Mouse (Mus musculus) cortical plate, adult 2 months (tissue): ENCODE results near the gene Dscam.

Experiments used
- CTCF ChIP-seq: fragments of 200-500 bp; IDR thresholded peaks from 2 replicates; pipeline ENCODE4 v1.5.1; 2011; ENCODE audit warnings: mild to moderate bottlenecking, control low read depth, low read length; ENCODE audit not compliant: insufficient read depth; ENCODE audit errors: extremely low read depth
- POLR2A ChIP-seq: fragments of 200-500 bp; IDR thresholded peaks from 2 replicates; pipeline ENCODE4 v1.6.1; 2011; ENCODE audit warnings: mild to moderate bottlenecking, low read length, control low read depth; ENCODE audit not compliant: insufficient read depth; ENCODE audit errors: extremely low read depth

GRCm38 (mm10) chr16:97021496-97021895 is 149.1 kb downstream of the Dscam start:
- TF ChIP-seq CTCF (no peak), POLR2A (no peak)
